Mouse (Mus musculus) heart, adult 2 months (tissue): ENCODE results near the gene Ubac2. TPM values are rescaled to one million over a fixed set of nuclear protein-coding genes. Genes with fewer than 3 reads are reported as not detected.
A peak's percentile ranks its signal among the peaks of the same experiment; 100 is the strongest.

Experiments used
- DNase-seq, 2 experiments: peaks; one replicate each; pipeline ENCODE4 v3.0.0; 2021
- H3K27ac ChIP-seq: fragments of 200-600 bp; 2 replicates; pipeline ENCODE4 v1.8.1; 2022
- H3K27me3 ChIP-seq: fragments of 200-500 bp; 2 replicates; pipeline ENCODE4 v1.6.1; 2012; ENCODE audit warnings: mild to moderate bottlenecking, low read length, inconsistent platforms, mixed read lengths; ENCODE audit not compliant: control insufficient read depth, insufficient read depth
- H3K36me3 ChIP-seq: fragments of 200-500 bp; 2 replicates; pipeline ENCODE4 v1.6.1; 2012; ENCODE audit warnings: low read length, inconsistent platforms; ENCODE audit not compliant: control insufficient read depth, insufficient read depth
- H3K4me1 ChIP-seq: fragments of 200-500 bp; 2 replicates; pipeline ENCODE4 v1.6.1; 2011; ENCODE audit warnings: low read length; ENCODE audit not compliant: control insufficient read depth, insufficient read depth
- H3K4me3 ChIP-seq: fragments of 200-600 bp; 2 replicates; pipeline ENCODE4 v1.8.1; 2022
- H3K79me2 ChIP-seq: fragments of 200-500 bp; replicated peaks from 2 replicates; pipeline ENCODE4 v1.6.1; 2012; ENCODE audit warnings: mild to moderate bottlenecking, inconsistent platforms, low read length, moderate library complexity, mixed read lengths; ENCODE audit not compliant: control insufficient read depth, insufficient read depth
- H3K9ac ChIP-seq: fragments of 200-500 bp; 2 replicates; pipeline ENCODE4 v1.6.1; 2012; ENCODE audit warnings: low read depth, mild to moderate bottlenecking, control low read depth, inconsistent platforms, low read length, mixed read lengths
- CTCF ChIP-seq: fragments of 200-600 bp; IDR thresholded peaks from 2 replicates; pipeline ENCODE4 v1.8.1; 2022; ENCODE audit warnings: antibody characterized with exemption, mild to moderate bottlenecking, moderate library complexity
- EP300 ChIP-seq: fragments of 200-500 bp; IDR thresholded peaks from 2 replicates; pipeline ENCODE4 v1.6.1; 2011; ENCODE audit warnings: low read depth, low read length, control low read depth; ENCODE audit not compliant: insufficient read depth
- POLR2A ChIP-seq: fragments of 200-500 bp; IDR thresholded peaks from 2 replicates; pipeline ENCODE4 v1.6.1; 2011; ENCODE audit warnings: mild to moderate bottlenecking, low read depth, low read length, control low read depth; ENCODE audit not compliant: insufficient read depth
- WGBS: fragments of 180-500 bp; shearing (Covaris S2); methylation state at CpG from one replicate; pipeline ENCODE4 v1.1.7; 2018; 5-methylcytosine and 5-hydroxymethylcytosine counted together
- intact Hi-C: fragments of 180-260 bp; cut with DNase I; formaldehyde crosslinking; loops from one replicate; pipeline ENCODE4 v1.15.1; 2025
- polyA plus RNA-seq: library from polyadenylated mRNA; depleted of rRNA; stranded (reverse); fragments of >200 nt; gene quantifications from 2 replicates; pipeline ENCODE4 v1.2.3, GENCODE M21; 2012
- total RNA-seq, 2 experiments: library from RNA; stranded (reverse); gene quantifications; 2 replicates each; pipeline ENCODE4 v1.2.3; 2021

The Ubac2 gene
- total and polyA plus RNA-seq, 3 experiments = 30.4 to 37.0 (median 31.9) TPM

DNA sequence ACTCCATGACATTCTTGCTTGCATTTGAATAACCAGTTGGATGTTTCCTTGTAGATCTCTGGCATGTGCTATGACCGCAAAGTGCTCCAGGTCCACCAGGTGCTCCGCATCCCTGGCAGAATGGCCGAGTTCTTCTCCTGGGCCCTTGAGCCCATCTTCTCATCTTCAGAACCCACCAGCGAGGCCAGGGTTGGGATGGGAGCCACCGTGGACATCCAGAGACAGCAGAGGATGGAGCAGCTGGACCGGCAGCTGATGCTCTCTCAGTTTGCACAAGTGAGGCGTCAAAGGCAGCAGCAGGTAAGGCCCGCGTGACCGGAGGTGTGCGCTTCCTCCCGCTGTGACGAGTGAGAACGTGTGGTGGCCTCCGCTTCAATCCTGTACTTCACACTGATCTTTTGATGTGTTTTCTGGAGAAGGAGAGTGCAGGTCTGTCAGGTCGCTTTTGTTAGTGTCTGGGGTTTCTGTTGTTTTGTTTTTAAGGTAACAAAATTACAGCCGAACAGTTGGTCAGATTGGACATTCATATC is 115.8 kb downstream of the Ubac2 start:
- WGBS = 95% methylated on average over 17 of the region's 17 CpGs
- H3K4me3 ChIP-seq = no peak overlapping the region
- no peaks in the 10 kb centered on the region for H3K36me3 ChIP-seq

DNA sequence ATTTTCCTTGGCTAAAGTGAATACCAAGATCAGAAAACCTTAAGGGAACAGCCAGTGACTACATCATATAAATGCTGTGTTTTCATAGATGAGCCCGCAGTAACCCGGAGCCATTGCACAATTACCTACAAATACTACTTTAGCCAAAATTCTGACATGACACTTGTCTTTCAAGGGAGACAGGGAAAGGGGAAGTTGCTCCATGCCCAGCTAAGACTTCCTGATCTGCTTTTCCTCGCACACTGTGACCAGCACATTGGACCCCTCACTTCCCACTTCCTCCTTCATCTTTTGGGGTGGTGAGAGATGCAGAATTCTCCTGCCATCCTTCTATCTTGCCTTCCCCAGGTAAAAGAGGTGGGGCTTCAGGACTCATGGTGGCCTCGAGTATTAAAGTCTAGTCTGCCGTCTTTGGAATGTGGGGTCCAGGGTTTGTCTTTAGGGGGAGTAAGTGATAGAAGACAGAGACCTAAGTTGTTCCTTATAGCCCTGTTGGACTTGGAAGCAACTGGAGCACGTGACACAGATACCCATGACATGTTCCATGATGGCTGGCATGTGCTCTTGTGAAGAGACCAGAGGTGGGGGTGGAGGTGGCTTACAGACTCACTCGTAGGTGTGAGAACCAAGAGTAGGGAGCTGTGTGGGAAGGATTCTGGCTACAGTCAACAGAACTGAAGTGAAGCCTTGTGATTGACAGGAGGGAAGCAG is 116.6 kb downstream of the Ubac2 start:
- intact Hi-C loops = no loop called here
- Histone ChIP-seq H3K36me3 (no peaks in the 10 kb centered on the region), H3K4me1 (peaks cover 3% of the 10 kb centered on the region), H3K4me3 (no peak overlapping the region), H3K9ac (no peak overlapping the region), H3K79me2 (no peaks in the 10 kb centered on the region), H3K27ac (no peak overlapping the region), H3K27me3 (no peaks in the 10 kb centered on the region)
- TF ChIP-seq CTCF (no peak), EP300 (no peak), POLR2A (no peak)
- DNase-seq = no peak
- 93% methylated on average over 7 of the region's 7 CpGs for WGBS

More for the DNA sequence above, 115.8 kb downstream of the Ubac2 start:
- Histone ChIP-seq H3K27me3 (no peaks in the 10 kb centered on the region), H3K27ac (no peak overlapping the region), H3K79me2 (no peaks in the 10 kb centered on the region), H3K4me1 (peaks cover 3% of the 10 kb centered on the region), H3K9ac (no peak overlapping the region)
- DNase-seq = no peak
- no peak for TF ChIP-seq POLR2A
- no peak for TF ChIP-seq EP300
- TF ChIP-seq CTCF = no peak
- intact Hi-C loops = no loop called here

DNA sequence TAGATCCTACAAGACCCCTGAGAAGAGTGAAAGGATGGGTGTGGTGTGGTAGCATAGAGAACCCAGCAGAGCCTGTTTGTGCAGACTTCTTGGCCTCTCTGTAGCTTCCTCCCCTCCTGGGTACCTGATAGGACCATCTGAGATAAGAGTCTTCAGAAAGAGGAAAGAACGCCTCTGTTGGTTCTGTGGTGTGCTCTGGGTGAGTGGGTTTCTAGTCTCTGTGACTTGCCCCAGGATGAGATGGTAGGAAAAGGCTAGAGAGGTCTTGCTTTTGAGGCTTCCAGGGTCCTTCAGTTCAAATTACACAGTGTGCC is 117.1 kb downstream of the Ubac2 start:
- Histone ChIP-seq H3K27ac (no peak overlapping the region), H3K9ac (no peak overlapping the region), H3K27me3 (no peaks in the 10 kb centered on the region), H3K36me3 (no peaks in the 10 kb centered on the region), H3K4me1 (peaks cover 4% of the 10 kb centered on the region), H3K79me2 (no peaks in the 10 kb centered on the region), H3K4me3 (no peak overlapping the region)
- no peak for TF ChIP-seq EP300
- no peak for TF ChIP-seq CTCF
- WGBS = 67% methylated on average over 1 of the region's 1 CpGs
- no peak for DNase-seq
- intact Hi-C loops = no loop called here

DNA sequence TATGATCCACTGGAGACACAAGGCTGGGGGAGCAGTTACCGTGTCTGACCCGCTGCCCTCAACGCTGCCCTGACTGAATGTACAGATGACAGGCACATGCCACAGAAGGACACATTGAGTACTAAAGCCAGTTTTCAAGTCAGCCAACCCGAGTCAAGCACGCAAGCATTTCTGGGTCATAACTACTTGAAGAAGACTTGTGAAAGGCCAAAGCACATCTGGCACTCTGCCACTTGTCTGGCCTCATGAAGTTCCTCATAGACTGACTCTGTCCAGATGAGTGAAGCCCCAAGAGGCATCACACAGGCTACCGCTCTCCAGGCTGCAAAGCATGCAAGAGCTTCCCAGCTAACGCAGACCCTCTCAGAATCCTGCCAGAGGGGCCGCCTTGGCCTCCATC is 118.4 kb downstream of the Ubac2 start:
- intact Hi-C loops = no loop called here
- 69% methylated on average over 8 of the region's 8 CpGs for WGBS
- Histone ChIP-seq H3K79me2 (no peaks in the 10 kb centered on the region), H3K4me1 (peaks cover 4% of the 10 kb centered on the region), H3K36me3 (no peaks in the 10 kb centered on the region), H3K27ac (no peak overlapping the region), H3K4me3 (no peak overlapping the region), H3K27me3 (no peaks in the 10 kb centered on the region), H3K9ac (no peak overlapping the region)
- DNase-seq = peak; percentile 64 to 80
- TF ChIP-seq POLR2A (no peak), EP300 (no peak), CTCF (no peak)

DNA sequence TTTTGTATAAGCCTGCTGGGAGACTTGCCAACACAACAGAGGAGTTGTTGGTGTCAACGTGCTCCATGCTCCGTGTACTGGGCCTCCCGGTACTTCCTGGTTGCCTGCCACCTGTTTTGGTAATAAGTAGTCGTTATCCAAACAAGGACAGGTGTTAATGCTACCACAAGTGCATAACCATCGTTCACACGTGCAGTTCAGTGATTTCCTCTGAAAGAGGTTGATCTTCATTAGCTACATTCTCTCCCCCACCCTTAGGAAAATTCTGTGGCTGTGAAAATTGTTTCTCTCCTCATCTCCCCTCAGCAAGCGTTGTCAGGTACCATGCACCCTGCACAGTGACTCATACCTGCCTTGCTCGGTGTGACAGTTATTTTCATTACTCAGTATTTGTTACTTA is 121.0 kb downstream of the Ubac2 start:
- peaks cover 1% of the 10 kb centered on the region; the same call in 1 of the 2 replicates for H3K4me1 ChIP-seq
- 72% methylated on average over 8 of the region's 8 CpGs for WGBS
- H3K9ac ChIP-seq = no peak overlapping the region
- intact Hi-C loops = no loop called here
- no peaks in the 10 kb centered on the region for H3K27me3 ChIP-seq
- no peak for DNase-seq
- no peak overlapping the region for H3K4me3 ChIP-seq
- no peaks in the 10 kb centered on the region for H3K79me2 ChIP-seq
- no peak for TF ChIP-seq CTCF
- no peak for TF ChIP-seq EP300
- TF ChIP-seq POLR2A = no peak
- H3K27ac ChIP-seq = no peak overlapping the region
- H3K36me3 ChIP-seq = no peaks in the 10 kb centered on the region

DNA sequence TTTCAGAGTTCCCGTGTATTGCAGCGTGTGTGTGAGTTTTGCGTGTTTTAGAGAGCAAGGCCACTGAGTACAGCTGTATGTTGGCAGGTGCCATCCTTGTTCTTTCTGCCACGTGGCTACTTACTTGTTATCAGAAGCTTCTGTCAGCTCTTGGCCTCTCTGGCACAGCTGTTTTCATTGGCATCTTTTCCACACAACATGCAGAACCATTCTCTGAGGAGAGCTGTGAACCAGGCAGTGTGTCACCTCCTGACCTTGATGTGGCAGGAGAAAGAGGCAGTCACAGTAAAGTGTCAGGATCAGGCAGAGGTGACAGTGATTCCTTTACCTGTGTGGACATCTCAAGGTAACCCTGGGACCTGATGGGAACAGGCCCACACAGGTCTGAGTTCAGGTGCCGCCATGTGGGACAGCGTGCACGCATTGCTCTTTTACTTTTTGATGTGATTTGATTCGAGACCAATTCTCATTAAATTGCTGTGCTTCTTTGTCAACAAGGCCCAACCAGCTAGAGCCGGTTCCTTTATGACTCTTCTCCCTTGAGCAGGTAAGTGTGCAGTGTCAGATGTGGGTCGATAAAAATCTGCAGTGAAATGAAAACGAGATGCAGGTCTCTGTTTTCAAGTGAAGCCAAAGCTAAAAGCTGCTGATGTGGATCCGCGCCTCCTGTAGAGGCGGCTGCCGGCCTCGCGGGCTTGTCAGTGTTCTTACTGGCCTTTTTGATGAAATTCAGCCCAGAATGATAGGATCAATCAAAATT is 122.1 kb downstream of the Ubac2 start:
- intact Hi-C loops = no loop called here
- 86% methylated on average over 17 of the region's 17 CpGs for WGBS

More for the DNA sequence above, 122.1 kb downstream of the Ubac2 start:
- Histone ChIP-seq H3K27ac (no peak overlapping the region), H3K4me3 (no peak overlapping the region), H3K36me3 (no peaks in the 10 kb centered on the region), H3K4me1 (peaks cover 1% of the 10 kb centered on the region; the same call in 1 of the 2 replicates), H3K9ac (no peak overlapping the region), H3K27me3 (no peaks in the 10 kb centered on the region), H3K79me2 (no peaks in the 10 kb centered on the region)
- peak in 1 of 2 experiments; percentile 34 for DNase-seq
- TF ChIP-seq EP300 (no peak), CTCF (no peak)
